Mouse (Mus musculus) olfactory bulb, adult 2 months (tissue): ENCODE data around the gene Thada. TPM values are rescaled to one million over a fixed set of nuclear protein-coding genes. Genes with fewer than 3 reads are reported as not detected.
A peak's percentile ranks its signal among the peaks of the same experiment; 100 is the strongest.

Experiments
- H3K27ac ChIP-seq: fragments of 200-500 bp; 2 replicates; pipeline ENCODE4 v1.5.1; 2012; ENCODE audit warnings: low read depth, low read length; ENCODE audit not compliant: insufficient read depth
- H3K4me1 ChIP-seq: fragments of 200-500 bp; 2 replicates; pipeline ENCODE4 v1.6.1; 2012; ENCODE audit warnings: low read length; ENCODE audit not compliant: control insufficient read depth, insufficient read depth
- H3K4me3 ChIP-seq: fragments of 200-500 bp; 2 replicates; pipeline ENCODE4 v1.5.1; 2012; ENCODE audit warnings: mild to moderate bottlenecking, low read depth, low read length, moderate library complexity; ENCODE audit not compliant: insufficient read depth
- CTCF ChIP-seq: fragments of 200-500 bp; IDR thresholded peaks from 2 replicates; pipeline ENCODE4 v1.5.1; 2012; ENCODE audit warnings: low read depth, mild to moderate bottlenecking, low read length, moderate library complexity; ENCODE audit not compliant: insufficient read depth
- POLR2A ChIP-seq: fragments of 200-500 bp; IDR thresholded peaks from 2 replicates; pipeline ENCODE4 v1.6.1; 2012; ENCODE audit warnings: mild to moderate bottlenecking, low read depth, low read length, moderate library complexity; ENCODE audit not compliant: insufficient read depth
- WGBS: fragments of 180-500 bp; shearing (Covaris S2); methylation state at CpG from one replicate; pipeline ENCODE4 v1.1.7; 2018; 5-methylcytosine and 5-hydroxymethylcytosine counted together
- polyA plus RNA-seq: library from polyadenylated mRNA; stranded (reverse); fragments of >200 nt; gene quantifications from 2 replicates; pipeline ENCODE4 v1.2.4, GENCODE M21; 2012; ENCODE audit warnings: low replicate concordance; ENCODE audit not compliant: missing spikeins, insufficient read depth, insufficient read length

Gene Thada
- polyA plus RNA-seq, 1 experiment: not detected

DNA sequence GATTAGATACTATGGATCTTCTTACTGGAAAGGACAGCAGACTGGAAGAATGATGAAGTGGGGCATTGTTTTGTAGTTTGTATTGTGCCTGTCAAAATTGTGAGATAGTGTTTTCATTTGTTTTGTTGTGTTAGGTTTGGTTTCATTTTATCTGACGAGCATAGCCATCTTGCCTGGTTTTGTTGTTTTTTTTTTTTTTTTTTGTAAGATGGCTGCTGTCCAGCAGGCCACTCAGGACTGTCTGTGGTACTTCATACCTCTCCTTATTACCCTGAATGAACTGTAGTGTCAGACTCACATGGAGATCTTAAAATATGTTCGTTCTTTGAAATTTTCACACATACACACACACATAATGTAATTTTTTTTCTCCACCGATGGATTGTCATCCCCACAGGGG, 36.3 kb upstream of the Thada start:
- Histone ChIP-seq H3K4me3 (no peak overlapping the region), H3K4me1 (peaks cover 9% of the 10 kb centered on the region; the same call in 1 of the 2 replicates)

DNA sequence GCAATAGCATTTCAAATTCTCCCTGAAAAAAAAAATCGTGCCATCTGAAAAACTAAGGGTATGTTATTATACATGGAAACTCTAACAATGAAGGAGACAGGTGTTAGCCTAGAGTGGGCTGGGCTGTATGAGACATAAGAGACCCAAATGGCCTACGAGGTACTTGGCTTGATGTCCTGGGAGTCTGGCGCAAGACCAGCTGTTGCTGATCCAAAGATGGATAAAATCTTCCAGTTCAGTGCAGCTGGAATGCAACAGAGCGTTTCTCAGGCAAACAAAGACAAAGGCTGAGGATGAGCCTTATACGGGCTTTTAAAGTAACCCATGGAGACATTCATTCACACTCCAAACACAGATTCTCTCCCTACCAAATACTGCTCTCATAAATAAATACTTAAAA, 32.6 kb upstream of the Thada start:
- Histone ChIP-seq H3K4me1 (peaks cover 4% of the 10 kb centered on the region; the same call in 1 of the 2 replicates), H3K4me3 (no peak overlapping the region), H3K27ac (peak overlapping the region; percentile 44; the same call in 1 of the 2 replicates)
- 35% methylated on average over 5 of the region's 5 CpGs for WGBS
- TF ChIP-seq CTCF (no peak), POLR2A (no peak)

More for the DNA sequence above, 36.3 kb upstream of the Thada start:
- no peak overlapping the region for H3K27ac ChIP-seq
- 74% methylated on average over 3 of the region's 3 CpGs for WGBS
- no peak for TF ChIP-seq POLR2A
- TF ChIP-seq CTCF: no peak

DNA sequence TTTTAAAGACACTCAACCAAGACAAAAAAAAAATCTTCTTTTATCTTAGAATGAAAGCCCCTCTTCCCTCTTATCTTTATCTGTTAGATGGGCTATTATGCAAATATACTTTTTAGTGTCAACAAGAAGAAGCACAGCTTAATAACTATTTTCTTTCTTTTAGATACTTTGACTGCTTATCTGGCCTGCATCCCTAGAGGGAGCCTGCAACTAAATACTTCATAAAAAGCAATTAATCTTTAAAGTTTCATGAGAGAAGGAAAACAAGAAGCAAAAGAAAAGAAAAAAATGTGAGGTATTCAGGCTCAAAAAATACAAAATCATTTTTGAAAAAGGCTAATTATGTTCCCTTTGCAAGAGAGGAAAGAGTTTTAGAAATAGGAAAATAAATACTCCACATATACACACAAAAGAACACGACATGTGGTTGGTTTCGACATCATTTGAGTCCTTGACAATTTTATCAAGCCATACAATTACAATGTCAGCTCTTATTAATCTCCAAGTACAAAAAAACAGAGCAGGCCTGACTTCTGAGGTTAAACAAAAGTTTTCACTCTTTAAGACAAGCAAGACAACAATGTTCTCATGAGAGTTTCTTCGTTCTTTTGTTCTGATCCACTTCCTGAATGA, 32.1 kb upstream of the Thada start:
- H3K27ac ChIP-seq: no peak overlapping the region
- 0 out of 2 replicates have a peak, but pooled peaks cover under 1% of the 10 kb centered on the region for H3K4me1 ChIP-seq
- WGBS: 60% methylated on average over 3 of the region's 3 CpGs
- TF ChIP-seq POLR2A (no peak), CTCF (no peak)
- H3K4me3 ChIP-seq: no peak overlapping the region

DNA sequence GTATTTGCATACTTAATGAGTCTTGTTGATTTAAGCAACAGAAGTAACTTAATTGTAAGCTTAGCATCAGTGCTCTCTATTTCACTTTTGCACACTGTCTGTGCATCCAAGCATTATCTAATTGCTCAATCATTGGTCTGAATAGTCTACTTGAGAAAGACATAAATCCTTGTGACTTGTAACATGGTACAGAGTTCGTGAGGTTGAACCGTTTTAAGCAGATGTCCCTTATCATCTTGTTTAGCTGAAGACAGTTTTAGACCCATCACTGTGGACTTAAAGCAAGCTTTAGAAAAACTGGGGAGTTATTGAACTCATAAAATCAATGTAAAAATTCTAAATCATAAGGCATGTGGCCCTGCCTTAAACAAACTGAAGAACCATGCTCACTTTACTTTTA, 31.6 kb upstream of the Thada start:
- Histone ChIP-seq H3K4me1 (no peaks in the 10 kb centered on the region), H3K27ac (no peak overlapping the region), H3K4me3 (no peak overlapping the region)
- TF ChIP-seq POLR2A: no peak
- no peak for TF ChIP-seq CTCF
- WGBS: 77% methylated on average over 2 of the region's 2 CpGs

DNA sequence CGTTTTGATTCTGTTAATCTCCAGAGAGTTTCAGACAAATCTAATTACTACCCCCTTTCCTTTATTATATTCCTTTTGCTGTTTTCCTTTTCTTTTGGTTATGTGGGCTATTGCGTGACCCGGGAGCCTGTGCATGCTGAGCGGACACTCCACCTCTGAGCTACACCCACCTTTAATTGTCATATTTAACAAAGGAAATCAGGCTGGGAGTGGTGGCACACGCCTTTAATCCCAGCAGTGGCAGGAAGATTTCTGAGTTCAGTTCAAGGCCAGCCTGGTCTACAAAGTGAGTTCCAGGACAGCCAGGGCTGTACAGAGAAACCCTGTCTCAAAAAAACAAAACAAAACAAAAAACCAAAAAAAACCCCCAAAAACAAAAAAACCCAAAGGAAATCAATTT, 31.0 kb upstream of the Thada start:
- Histone ChIP-seq H3K27ac (no peak overlapping the region), H3K4me3 (no peak overlapping the region), H3K4me1 (no peaks in the 10 kb centered on the region)
- 80% methylated on average over 5 of the region's 5 CpGs for WGBS
- no peak for TF ChIP-seq CTCF
- TF ChIP-seq POLR2A: no peak

DNA sequence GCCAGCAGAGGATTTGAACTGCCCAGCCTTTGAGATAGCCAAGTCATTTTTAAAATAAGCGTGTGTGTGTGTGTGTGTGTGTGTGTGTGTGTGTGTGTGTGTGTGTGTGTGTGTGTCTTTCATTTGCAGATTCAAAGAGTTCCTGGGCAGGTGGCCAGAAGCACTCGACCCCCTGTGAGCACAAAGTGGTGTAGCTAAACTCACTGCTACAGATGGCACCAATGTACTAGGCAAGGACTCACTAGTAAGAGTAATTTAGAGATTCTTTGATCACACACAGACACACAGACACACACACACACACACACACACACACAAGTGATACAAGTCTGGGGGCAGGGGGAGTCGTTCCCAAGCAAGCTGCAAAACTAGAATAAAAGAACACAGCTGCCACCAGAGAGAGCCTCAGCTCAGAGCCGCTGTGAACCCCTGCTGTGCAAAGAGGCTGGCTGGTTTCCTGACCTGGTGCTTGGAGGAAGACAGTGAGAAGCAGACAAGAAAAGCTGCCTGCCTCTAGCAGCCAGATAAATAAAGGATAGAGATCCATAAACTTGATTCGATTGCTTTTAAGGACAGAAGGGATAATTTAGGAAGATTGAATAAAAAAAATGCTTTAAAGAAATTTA, 26.4 kb upstream of the Thada start:
- no peak for TF ChIP-seq POLR2A
- TF ChIP-seq CTCF: no peak
- no peak overlapping the region for H3K4me3 ChIP-seq
- H3K4me1 ChIP-seq: no peaks in the 10 kb centered on the region
- WGBS: 31% methylated on average over 5 of the region's 5 CpGs
- no peak overlapping the region for H3K27ac ChIP-seq

DNA sequence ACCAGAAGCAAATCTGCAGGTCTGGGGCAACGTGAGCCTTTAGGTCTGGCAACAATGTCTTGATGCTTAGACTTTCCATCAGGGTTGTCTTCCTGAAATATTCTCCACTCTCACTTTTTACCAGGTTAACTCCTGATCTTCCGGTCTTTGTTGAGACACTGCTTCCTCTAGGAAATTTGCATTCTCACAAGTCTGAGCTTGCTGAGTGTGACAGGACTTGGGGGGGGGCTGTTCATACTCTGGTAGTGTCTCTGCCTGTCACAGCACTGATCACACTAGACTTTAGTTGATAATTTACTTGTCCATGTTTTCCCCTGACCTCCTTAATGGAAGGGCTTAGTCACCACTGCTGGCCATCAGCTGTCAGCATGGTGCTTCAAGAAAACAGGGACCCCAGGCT, 21.4 kb upstream of the Thada start:
- WGBS: 93% methylated on average over 2 of the region's 2 CpGs
- TF ChIP-seq POLR2A (no peak), CTCF (no peak)
- Histone ChIP-seq H3K4me3 (no peak overlapping the region), H3K4me1 (no peaks in the 10 kb centered on the region), H3K27ac (no peak overlapping the region)

DNA sequence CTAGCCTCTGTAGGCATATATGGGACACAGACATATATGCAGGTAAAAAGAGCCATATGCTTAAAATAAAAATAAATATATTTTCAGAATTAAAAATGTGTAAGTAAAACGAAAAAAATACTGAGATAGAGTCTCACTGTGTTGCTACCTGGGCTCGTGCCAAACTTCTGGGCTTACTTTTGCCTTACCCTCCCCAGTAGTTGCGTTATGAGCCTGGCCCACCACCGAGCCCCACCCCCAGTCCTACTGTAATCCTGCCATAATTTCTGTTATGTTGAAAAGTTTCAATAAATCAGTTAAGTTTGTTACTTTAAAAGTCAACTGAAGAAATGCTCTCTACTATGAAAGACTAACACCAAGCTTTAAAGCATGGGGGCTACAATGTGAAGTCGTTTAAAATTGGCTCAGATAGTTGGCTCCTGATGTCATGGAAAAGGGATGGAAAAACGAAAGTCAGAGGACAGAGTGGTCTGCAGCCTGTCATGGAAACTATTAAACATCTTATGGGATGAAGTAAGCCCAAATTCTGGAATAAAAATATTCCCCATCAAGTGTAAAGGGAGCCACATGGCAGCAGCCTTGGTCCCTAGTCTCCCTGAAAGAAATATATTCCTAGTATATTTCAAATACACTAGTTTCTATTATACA, 17.8 kb upstream of the Thada start:
- TF ChIP-seq POLR2A (no peak), CTCF (no peak)
- 74% methylated on average over 6 of the region's 6 CpGs for WGBS
- Histone ChIP-seq H3K4me1 (peaks cover 11% of the 10 kb centered on the region), H3K4me3 (no peak overlapping the region), H3K27ac (no peak overlapping the region)

DNA sequence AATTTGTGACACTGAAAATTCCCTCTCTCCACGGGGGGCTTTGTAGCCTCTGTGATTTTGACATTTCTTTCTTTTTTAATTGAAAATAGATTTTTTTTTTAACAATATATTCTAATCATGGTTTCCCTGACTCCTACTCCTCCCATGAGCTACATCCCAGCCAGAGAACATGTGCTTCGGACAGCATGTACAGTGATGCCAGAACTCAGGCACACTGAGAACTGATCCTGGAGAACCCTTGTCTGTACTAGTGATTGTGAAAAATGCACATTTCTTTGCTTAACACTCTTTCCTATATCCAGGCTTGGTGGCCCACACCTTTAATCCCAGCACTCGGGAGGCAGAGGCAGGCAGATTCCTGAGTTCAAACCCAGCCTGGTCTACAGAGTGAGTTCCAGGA, 16.8 kb upstream of the Thada start:
- no peak for TF ChIP-seq POLR2A
- TF ChIP-seq CTCF: no peak
- 85% methylated on average over 3 of the region's 3 CpGs for WGBS
- Histone ChIP-seq H3K27ac (no peak overlapping the region), H3K4me1 (peaks cover 11% of the 10 kb centered on the region), H3K4me3 (no peak overlapping the region)
